13 mouse cellular contexts compared by ENCODE assay signal in genomic region chr11:119627243-119627642, GRCm38 (mm10). TPM values are rescaled to one million over a fixed set of nuclear protein-coding genes. Genes with fewer than 3 reads are reported as not detected.
DNase-seq lines count a peak whose midpoint lies in the region; ATAC-seq and TF ChIP-seq lines count a peak whose summit lies in the region.
"Had no signal": no experiment of that assay in that cellular context is flagged by ENCODE, and none has a peak within 500 bp of the region (broad histone marks: within the 10 kb centered on the region; RNA-seq: fewer than 3 reads in every experiment).

No protein-coding gene starts in this region.

- H3K36me3 ChIP-seq in forebrain, postnatal 0 days (ENCODE audit: insufficient read depth) = no peaks in the 10 kb centered on the region
- no peaks in the 10 kb centered on the region for H3K36me3 ChIP-seq in forebrain, embryonic 15.5 days
- no peaks in the 10 kb centered on the region for H3K36me3 ChIP-seq in liver, embryonic 14.5 days (replicated peaks; ENCODE audit: control insufficient read depth, insufficient read depth, low read depth)
- H3K36me3 ChIP-seq in liver, embryonic 12.5 days = peaks cover 12% of the 10 kb centered on the region
- H3K36me3 ChIP-seq: hindbrain, embryonic 12.5 days had no signal

- no peaks in the 10 kb centered on the region for H3K27me3 ChIP-seq in forebrain, postnatal 0 days (ENCODE audit: insufficient read depth, low read length)
- H3K27me3 ChIP-seq in forebrain, embryonic 15.5 days = no peaks in the 10 kb centered on the region
- no peaks in the 10 kb centered on the region for H3K27me3 ChIP-seq in liver, embryonic 14.5 days (ENCODE audit: control insufficient read depth, insufficient read depth, low read length)
- no peaks in the 10 kb centered on the region for H3K27me3 ChIP-seq in liver, embryonic 12.5 days (replicated peaks)
- H3K27me3 ChIP-seq: hindbrain, embryonic 12.5 days had no signal

- H3K4me2 ChIP-seq in forebrain, postnatal 0 days (ENCODE audit: low read depth) = no peak overlapping the region
- no peak overlapping the region for H3K4me2 ChIP-seq in forebrain, embryonic 15.5 days (replicated peaks)
- H3K4me2 ChIP-seq in liver, embryonic 14.5 days (ENCODE audit: low read depth) = no peak overlapping the region
- no peak overlapping the region for H3K4me2 ChIP-seq in liver, embryonic 12.5 days
- H3K4me2 ChIP-seq: hindbrain, embryonic 12.5 days had no signal

- H3K9me3 ChIP-seq in forebrain, postnatal 0 days (ENCODE audit: low read length) = no peaks in the 10 kb centered on the region
- H3K9me3 ChIP-seq in forebrain, embryonic 15.5 days = no peaks in the 10 kb centered on the region
- no peaks in the 10 kb centered on the region for H3K9me3 ChIP-seq in liver, embryonic 14.5 days (ENCODE audit: control insufficient read depth, low read length)
- no peaks in the 10 kb centered on the region for H3K9me3 ChIP-seq in liver, embryonic 12.5 days (replicated peaks)
- H3K9me3 ChIP-seq: embryonic facial prominence, embryonic 10.5 days; heart, embryonic 10.5 days; hindbrain, embryonic 12.5 days had no signal

- peak; percentile 39 for TF ChIP-seq CTCF in forebrain, postnatal 0 days (IDR thresholded peaks at IDR 0.05; ENCODE audit: low read depth)
- peak; percentile 62 for TF ChIP-seq CTCF in liver, embryonic 14.5 days (IDR thresholded peaks at IDR 0.05; ENCODE audit: low read depth)

- H3K9ac ChIP-seq in forebrain, postnatal 0 days = no peak overlapping the region
- no peak overlapping the region for H3K9ac ChIP-seq in forebrain, embryonic 15.5 days (replicated peaks)
- H3K9ac ChIP-seq in liver, embryonic 14.5 days (replicated peaks) = no peak overlapping the region
- H3K9ac ChIP-seq in liver, embryonic 12.5 days = no peak overlapping the region
- H3K9ac ChIP-seq: hindbrain, embryonic 12.5 days had no signal

- intact Hi-C loops in gastrocnemius, postnatal 36 days (cut with DNase I) = no loop called here

- no peak for ATAC-seq in forebrain, postnatal 0 days
- ATAC-seq in forebrain, embryonic 15.5 days (replicated peaks) = no peak
- no peak for ATAC-seq in liver, embryonic 14.5 days (ENCODE audit: insufficient read depth)
- no peak for ATAC-seq in liver, embryonic 12.5 days

- H3K4me3 ChIP-seq in forebrain, postnatal 0 days (ENCODE audit: low read depth, low read length) = no peak overlapping the region
- H3K4me3 ChIP-seq in forebrain, embryonic 15.5 days = no peak overlapping the region
- no peak overlapping the region for H3K4me3 ChIP-seq in liver, embryonic 14.5 days (ENCODE audit: insufficient read depth in 1 of 2, low read depth in 2 of 2, low read length in 2 of 2)
- H3K4me3 ChIP-seq in liver, embryonic 12.5 days = no peak overlapping the region
- H3K4me3 ChIP-seq: embryonic facial prominence, embryonic 10.5 days; heart, embryonic 10.5 days; hindbrain, embryonic 12.5 days had no signal

- no peak for TF ChIP-seq EP300 in liver, embryonic 14.5 days (IDR thresholded peaks at IDR 0.05; ENCODE audit: low read depth)

- H3K4me1 ChIP-seq in forebrain, postnatal 0 days (ENCODE audit: insufficient read depth) = peaks cover 6% of the 10 kb centered on the region; the same call in 1 of the 2 replicates
- H3K4me1 ChIP-seq in forebrain, embryonic 15.5 days = peaks cover 33% of the 10 kb centered on the region
- H3K4me1 ChIP-seq in liver, embryonic 14.5 days (replicated peaks; ENCODE audit: control insufficient read depth in 2 of 2, insufficient read depth in 2 of 2, low read length in 1 of 2) = peaks cover 5 to 12% of the 10 kb centered on the region in 2 experiments; a peak in 3 of 4 replicates
- peaks cover 42% of the 10 kb centered on the region for H3K4me1 ChIP-seq in liver, embryonic 12.5 days

- no peak overlapping the region for H3K27ac ChIP-seq in forebrain, postnatal 0 days (ENCODE audit: low read depth, low read length)
- H3K27ac ChIP-seq in forebrain, embryonic 15.5 days (replicated peaks) = no peak overlapping the region
- no peak overlapping the region for H3K27ac ChIP-seq in liver, embryonic 14.5 days
- no peak overlapping the region for H3K27ac ChIP-seq in liver, embryonic 12.5 days
- H3K27ac ChIP-seq: embryonic facial prominence, embryonic 10.5 days; heart, embryonic 10.5 days; hindbrain, embryonic 12.5 days had no signal

- no peak for DNase-seq in forebrain, postnatal 0 days
- no peak for DNase-seq in liver, embryonic 14.5 days (ENCODE audit: low read depth in 3 of 3, low spot score in 3 of 3)
- peak; percentile 14 for DNase-seq in B cell, adult 2 months
- DNase-seq in R1 (ENCODE audit: low read depth, low spot score) = peak; percentile 56
- no peak for DNase-seq in gastrocnemius, postnatal 10 days
- no peak for DNase-seq in gastrocnemius, postnatal 36 days
- DNase-seq: kidney, adult 8-10 months; right cerebral cortex, postnatal 25 days had no signal

- 64% methylated on average over 3 of the region's 3 CpGs for WGBS in forebrain, postnatal 0 days
- WGBS in forebrain, embryonic 15.5 days = 72% methylated on average over 3 of the region's 3 CpGs
- 47% methylated on average over 3 of the region's 3 CpGs for WGBS in liver, embryonic 14.5 days (ENCODE audit: insufficient replicate concordance)
- WGBS in liver, embryonic 12.5 days (ENCODE audit: insufficient replicate concordance) = 59% methylated on average over 3 of the region's 3 CpGs

RNA-seq across cellular contexts. Expression of gene Rptor, which starts 24.5 kb away (rescaled TPM):
- 38.4 and 46.7 TPM in 2 replicates for total RNA-seq in forebrain, postnatal 0 days (2014; rRNA removed)
- 5.0 and 8.0 TPM in 2 replicates for polyA plus RNA-seq in forebrain, postnatal 0 days (2015; fragmentation: Nextera tagmentation; extraction: Ambion mirVana)
- 12.0 and 13.3 TPM in 2 replicates for polyA plus RNA-seq in forebrain, embryonic 15.5 days (2015; fragmentation: Nextera tagmentation; extraction: Ambion mirVana)
- polyA plus RNA-seq in liver, embryonic 14.5 days (2012; rRNA removed) = 5.7 and 5.8 TPM in 2 replicates
- 3.7 and 4.1 TPM in 2 replicates for polyA plus RNA-seq in liver, embryonic 14.5 days (2014; fragmentation: Nextera tagmentation; extraction: Ambion mirVana)
- 11.3 and 12.5 TPM in 2 replicates for polyA plus RNA-seq in liver, embryonic 12.5 days (2016; fragmentation: Nextera tagmentation; extraction: Ambion mirVana)
- total RNA-seq in gastrocnemius, postnatal 10 days (2021) = 10 to 100 TPM; 30.6 to 34.8 TPM
- total RNA-seq in gastrocnemius, postnatal 36 days (2021) = 10 to 100 TPM; 23.6 to 25.9 TPM

Comparison
In these comparisons a context has a peak if more than half of its experiments do, and no peak if none do; other contexts are left out.
1. DNase-seq: peak in B cell, adult 2 months (2 of 2) and R1 (single experiment); none in forebrain, postnatal 0 days (single experiment), liver, embryonic 14.5 days (0 of 3), gastrocnemius, postnatal 10 days (single experiment) and gastrocnemius, postnatal 36 days (0 of 2).